Mouse (Mus musculus): Measurements from ENCODE around the gene Lzts3. TPM values are rescaled to one million over a fixed set of nuclear protein-coding genes. Genes with fewer than 3 reads are reported as not detected.
A peak's percentile ranks its signal among the peaks of the same experiment; 100 is the strongest.

Gene Lzts3
- polyA plus RNA-seq, 1 experiment, result 13.3 TPM

DNA sequence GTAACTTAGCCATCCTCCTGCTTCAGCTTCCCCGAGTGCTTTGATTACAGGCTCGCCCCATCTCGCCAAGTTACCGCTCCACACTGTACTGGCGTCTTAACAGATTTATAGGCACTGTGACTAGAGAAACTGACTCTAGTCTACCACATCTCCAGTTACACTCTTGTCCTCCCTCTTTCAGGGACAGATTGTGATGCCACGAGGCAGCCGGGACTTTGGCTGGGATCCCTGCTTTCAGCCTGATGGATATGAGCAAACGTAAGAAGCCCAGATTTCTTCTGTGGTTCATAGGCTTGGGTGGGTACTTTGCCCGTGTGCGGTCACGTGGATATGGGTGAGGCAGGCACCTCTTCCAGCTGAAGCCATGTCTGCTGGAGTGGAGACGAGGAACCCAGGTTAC, 36.6 kb upstream of the Lzts3 start:
- Histone ChIP-seq H3K79me2 (ENCODE audit: control insufficient read depth, insufficient read depth) (no peaks in the 10 kb centered on the region), H3K4me2 (ENCODE audit: low read depth) (no peak overlapping the region), H3ac (ENCODE audit: control insufficient read depth, insufficient read length) (no peak overlapping the region), H3K4me3 (no peak overlapping the region), H3K36me3 (ENCODE audit: control insufficient read depth, insufficient read depth) (peaks cover 56% of the 10 kb centered on the region), H3K27me3 (ENCODE audit: control insufficient read depth, insufficient read depth, insufficient read length) (no peaks in the 10 kb centered on the region)
- TF ChIP-seq CEBPB (IDR thresholded peaks at IDR 0.05; ENCODE audit: insufficient read depth, poor library complexity, severe bottlenecking) (no peak), E2F4 (IDR thresholded peaks at IDR 0.05; ENCODE audit: insufficient read depth) (no peak), POLR2AphosphoS2 (IDR thresholded peaks at IDR 0.05; ENCODE audit: insufficient read length, low read depth) (no peak), TCF12 (IDR thresholded peaks at IDR 0.05; ENCODE audit: insufficient read depth, poor library complexity, severe bottlenecking) (no peak), MAX (IDR thresholded peaks at IDR 0.05; ENCODE audit: low read depth) (no peak), REST (IDR thresholded peaks at IDR 0.05; ENCODE audit: insufficient read depth, insufficient read length) (no peak), POLR2A (IDR thresholded peaks at IDR 0.05; ENCODE audit: insufficient read length, low read depth) (no peak), SRF (IDR thresholded peaks at IDR 0.05; ENCODE audit: control insufficient read depth, insufficient read length, low read depth) (no peak), MYOG (IDR thresholded peaks at IDR 0.05; ENCODE audit: control insufficient read depth in 1 of 3, insufficient read depth in 1 of 3, insufficient read length in 2 of 3, low read depth in 2 of 3) (no peak), USF1 (IDR thresholded peaks at IDR 0.05; ENCODE audit: low read depth) (no peak), TCF3 (IDR thresholded peaks at IDR 0.05; ENCODE audit: insufficient read length, low read depth) (no peak), MYOD1 (IDR thresholded peaks at IDR 0.05; ENCODE audit: control insufficient read depth in 1 of 3, insufficient read length in 2 of 3, low read depth in 2 of 3) (no peak)

DNA sequence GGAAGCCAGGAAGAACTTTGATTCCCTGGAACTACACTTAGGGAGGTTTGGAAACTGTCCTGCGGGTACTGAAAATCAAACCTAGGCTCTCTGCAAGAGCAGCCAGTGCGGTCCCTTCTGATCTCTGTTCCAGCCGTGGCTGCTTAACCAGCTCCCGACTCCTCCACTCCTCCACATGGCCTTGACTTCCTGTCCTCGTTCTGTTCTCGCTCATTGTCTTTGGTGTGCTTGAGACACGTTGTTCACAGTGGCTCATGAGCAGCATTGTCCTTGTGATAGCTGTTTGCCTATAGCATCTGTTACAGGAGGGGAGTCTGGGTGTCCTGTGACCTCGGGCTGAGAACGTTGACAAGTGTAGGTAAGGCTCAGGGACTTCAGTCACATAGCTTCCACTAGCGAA, 34.6 kb upstream of the Lzts3 start:
- H3K36me3 ChIP-seq (ENCODE audit: control insufficient read depth, insufficient read depth), result peaks cover 66% of the 10 kb centered on the region
- TF ChIP-seq MYOG (IDR thresholded peaks at IDR 0.05; ENCODE audit: control insufficient read depth in 1 of 3, insufficient read depth in 1 of 3, insufficient read length in 2 of 3, low read depth in 2 of 3), result no peak
- no peak for TF ChIP-seq SRF (IDR thresholded peaks at IDR 0.05; ENCODE audit: control insufficient read depth, insufficient read length, low read depth)
- no peak for TF ChIP-seq POLR2A (IDR thresholded peaks at IDR 0.05; ENCODE audit: insufficient read length, low read depth)
- no peak for TF ChIP-seq MYOD1 (IDR thresholded peaks at IDR 0.05; ENCODE audit: control insufficient read depth in 1 of 3, insufficient read length in 2 of 3, low read depth in 2 of 3)
- no peak for TF ChIP-seq E2F4 (IDR thresholded peaks at IDR 0.05; ENCODE audit: insufficient read depth)
- TF ChIP-seq POLR2AphosphoS2 (IDR thresholded peaks at IDR 0.05; ENCODE audit: insufficient read length, low read depth), result no peak
- TF ChIP-seq CEBPB (IDR thresholded peaks at IDR 0.05; ENCODE audit: insufficient read depth, poor library complexity, severe bottlenecking), result no peak
- no peaks in the 10 kb centered on the region for H3K79me2 ChIP-seq (ENCODE audit: control insufficient read depth, insufficient read depth)
- no peak overlapping the region for H3ac ChIP-seq (ENCODE audit: control insufficient read depth, insufficient read length)
- no peaks in the 10 kb centered on the region for H3K27me3 ChIP-seq (ENCODE audit: control insufficient read depth, insufficient read depth, insufficient read length)
- no peak overlapping the region for H3K4me2 ChIP-seq (ENCODE audit: low read depth)
- no peak overlapping the region for H3K4me3 ChIP-seq

DNA sequence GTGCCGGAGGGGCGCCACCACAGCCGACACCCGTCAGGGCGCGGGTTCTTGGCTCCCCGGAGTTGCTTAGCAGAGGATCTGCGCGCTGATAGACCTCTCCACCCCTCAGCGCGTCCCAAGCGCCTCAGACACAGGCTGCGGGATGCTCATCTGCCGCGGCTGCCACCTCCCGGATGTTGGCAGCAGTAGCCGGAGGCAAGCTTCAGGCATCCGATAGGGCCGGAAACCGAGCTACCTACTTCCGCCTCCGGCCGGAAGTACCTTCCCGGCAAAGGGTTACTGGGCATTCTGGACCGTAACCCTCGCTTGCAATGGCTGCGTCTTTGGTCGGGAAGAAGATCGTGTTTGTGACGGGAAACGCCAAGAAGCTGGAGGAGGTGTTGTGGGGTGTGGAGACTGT, 25.0 kb upstream of the Lzts3 start, which contains the start of gene Itpa:
Gene Itpa (plus strand): TSS at position 52 of the 400 bp plus-strand sequence.
- Histone ChIP-seq H3K36me3 (ENCODE audit: control insufficient read depth, insufficient read depth) (peaks cover 14% of the 10 kb centered on the region), H3K4me3 (peak within 1 kb of the TSS; percentile 81), H3K27me3 (ENCODE audit: control insufficient read depth, insufficient read depth, insufficient read length) (no peaks in the 10 kb centered on the region), H3ac (ENCODE audit: control insufficient read depth, insufficient read length) (peak within 1 kb of the TSS; percentile 4), H3K79me2 (ENCODE audit: control insufficient read depth, insufficient read depth) (peaks cover 39% of the 10 kb centered on the region), H3K4me2 (ENCODE audit: low read depth) (peak within 1 kb of the TSS; percentile 88)
- TF ChIP-seq E2F4 (IDR thresholded peaks at IDR 0.05; ENCODE audit: insufficient read depth), result no peak
- TF ChIP-seq MYOD1 (IDR thresholded peaks at IDR 0.05; ENCODE audit: control insufficient read depth in 1 of 3, insufficient read length in 2 of 3, low read depth in 2 of 3), result no peak
- no peak for TF ChIP-seq USF1 (IDR thresholded peaks at IDR 0.05; ENCODE audit: low read depth)
- TF ChIP-seq TCF3 (IDR thresholded peaks at IDR 0.05; ENCODE audit: insufficient read length, low read depth), result no peak
- TF ChIP-seq POLR2AphosphoS2 (IDR thresholded peaks at IDR 0.05; ENCODE audit: insufficient read length, low read depth), result peak; percentile 82
- TF ChIP-seq REST (IDR thresholded peaks at IDR 0.05; ENCODE audit: insufficient read depth, insufficient read length), result no peak
- no peak for TF ChIP-seq MAX (IDR thresholded peaks at IDR 0.05; ENCODE audit: low read depth)
- no peak for TF ChIP-seq TCF12 (IDR thresholded peaks at IDR 0.05; ENCODE audit: insufficient read depth, poor library complexity, severe bottlenecking)
- peak; percentile 81 for TF ChIP-seq POLR2A (IDR thresholded peaks at IDR 0.05; ENCODE audit: insufficient read length, low read depth)
- no peak for TF ChIP-seq CEBPB (IDR thresholded peaks at IDR 0.05; ENCODE audit: insufficient read depth, poor library complexity, severe bottlenecking)
- TF ChIP-seq MYOG (IDR thresholded peaks at IDR 0.05; ENCODE audit: control insufficient read depth in 1 of 3, insufficient read depth in 1 of 3, insufficient read length in 2 of 3, low read depth in 2 of 3), result no peak
- TF ChIP-seq SRF (IDR thresholded peaks at IDR 0.05; ENCODE audit: control insufficient read depth, insufficient read length, low read depth), result no peak

DNA sequence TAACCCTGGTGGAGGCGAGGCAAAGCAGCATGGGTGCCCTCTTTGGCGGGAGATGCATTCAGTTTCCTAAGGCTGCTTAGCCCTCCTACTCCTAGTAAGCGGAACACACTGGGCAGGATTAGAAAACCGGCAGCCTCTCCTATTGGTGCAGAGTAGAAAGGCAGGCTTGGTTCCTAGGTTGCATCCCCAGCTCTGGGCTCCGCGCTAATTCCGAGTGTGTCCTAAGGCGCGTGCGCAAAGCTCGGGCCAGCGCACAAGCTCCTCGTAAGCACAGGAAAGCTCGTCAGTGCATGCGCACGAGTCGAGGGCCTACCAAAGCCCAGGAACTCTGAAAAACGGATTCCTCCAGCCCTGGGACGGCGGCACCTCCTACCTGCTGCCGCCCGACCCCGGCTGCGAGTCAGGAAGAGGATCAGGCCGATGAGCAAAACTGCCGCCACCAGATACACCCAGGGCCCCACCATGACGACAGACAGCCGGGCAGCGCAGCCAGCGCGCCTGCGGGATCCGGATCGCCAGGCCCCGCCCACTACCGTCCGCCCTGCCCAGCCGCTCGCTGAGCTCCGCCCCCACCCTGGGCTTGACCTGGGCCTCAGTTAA, 21.6 kb upstream of the Lzts3 start, which contains the start of gene Ddrgk1:
Gene Ddrgk1 (minus strand): TSS at position 558 of the 600 bp plus-strand sequence.
- peak within 1 kb of the TSS; percentile 34 for H3K4me3 ChIP-seq
- TF ChIP-seq MYOG (IDR thresholded peaks at IDR 0.05; ENCODE audit: control insufficient read depth in 1 of 3, insufficient read depth in 1 of 3, insufficient read length in 2 of 3, low read depth in 2 of 3), result no peak
- TF ChIP-seq USF1 (IDR thresholded peaks at IDR 0.05; ENCODE audit: low read depth), result no peak
- peak; percentile 97 for TF ChIP-seq POLR2A (IDR thresholded peaks at IDR 0.05; ENCODE audit: insufficient read length, low read depth)
- TF ChIP-seq MYOD1 (IDR thresholded peaks at IDR 0.05; ENCODE audit: control insufficient read depth in 1 of 3, insufficient read length in 2 of 3, low read depth in 2 of 3), result peak in 1 of 3 experiments; percentile 44
- TF ChIP-seq POLR2AphosphoS2 (IDR thresholded peaks at IDR 0.05; ENCODE audit: insufficient read length, low read depth), result peak; percentile 98
- H3K27me3 ChIP-seq (ENCODE audit: control insufficient read depth, insufficient read depth, insufficient read length), result no peaks in the 10 kb centered on the region

More for the DNA sequence above, 21.6 kb upstream of the Lzts3 start, which contains the start of gene Ddrgk1:
- Histone ChIP-seq H3K4me2 (ENCODE audit: low read depth) (peak within 1 kb of the TSS; percentile 96), H3K36me3 (ENCODE audit: control insufficient read depth, insufficient read depth) (peaks cover 23% of the 10 kb centered on the region), H3ac (ENCODE audit: control insufficient read depth, insufficient read length) (peak within 1 kb of the TSS; percentile 7), H3K79me2 (ENCODE audit: control insufficient read depth, insufficient read depth) (peaks cover 29% of the 10 kb centered on the region)

All from myocyte (in vitro differentiated cells).